Mouse (Mus musculus): ENCODE measurements at regions not wholly inside any gene's neighbourhood (a gene's known extent, or its start where the extent isn't known, plus 50 kb on each side); places are given as distances from the start of the nearest gene placed in this dataset.
"Not testable (repeated sequence)": the region's sequence is repeated elsewhere in the genome, so short reads cannot be mapped to it uniquely, and the experiment has no call there.

DNA sequence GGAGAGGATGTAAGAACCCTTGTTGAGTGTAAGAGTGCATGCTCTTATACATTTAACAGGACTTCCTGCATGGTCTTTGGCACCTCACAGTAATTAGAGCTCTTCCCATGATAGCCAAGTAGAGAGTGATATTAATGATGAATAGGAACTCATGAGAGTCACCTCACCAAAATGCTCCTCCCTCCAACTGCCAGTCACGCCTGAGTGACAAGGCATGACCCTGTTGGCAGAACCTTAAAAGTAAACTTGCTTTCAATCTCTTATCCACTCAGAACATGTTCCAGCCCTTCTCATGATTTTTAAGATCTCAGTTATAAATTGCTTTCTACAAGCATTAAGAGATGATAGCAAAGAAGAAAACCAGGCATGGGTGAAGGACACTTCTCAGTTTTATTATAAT, 291.8 kb downstream of the Tox3 start:
- DNase-seq (ENCODE audit: low read depth, low spot score), result no peak

DNA sequence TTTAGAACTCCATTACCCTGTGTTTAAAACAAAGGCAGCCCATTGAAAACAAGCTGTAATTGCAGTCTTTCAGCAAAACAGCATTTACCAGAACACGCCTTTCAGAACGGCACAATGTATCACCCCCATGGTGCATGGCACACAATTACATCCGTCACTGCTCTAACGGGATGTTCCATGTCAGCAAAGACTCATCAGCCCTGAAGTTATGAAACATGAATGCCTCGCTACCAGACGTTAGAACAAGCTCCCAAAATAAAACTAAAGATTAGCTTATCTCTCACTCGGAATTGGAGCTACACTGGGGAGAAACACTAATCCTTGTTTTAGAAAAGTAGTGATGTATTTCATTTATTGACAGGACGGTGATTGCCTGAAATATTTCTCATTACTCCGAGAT, 301.4 kb downstream of the Tox3 start:
- no peak for DNase-seq (ENCODE audit: low read depth, low spot score)

DNA sequence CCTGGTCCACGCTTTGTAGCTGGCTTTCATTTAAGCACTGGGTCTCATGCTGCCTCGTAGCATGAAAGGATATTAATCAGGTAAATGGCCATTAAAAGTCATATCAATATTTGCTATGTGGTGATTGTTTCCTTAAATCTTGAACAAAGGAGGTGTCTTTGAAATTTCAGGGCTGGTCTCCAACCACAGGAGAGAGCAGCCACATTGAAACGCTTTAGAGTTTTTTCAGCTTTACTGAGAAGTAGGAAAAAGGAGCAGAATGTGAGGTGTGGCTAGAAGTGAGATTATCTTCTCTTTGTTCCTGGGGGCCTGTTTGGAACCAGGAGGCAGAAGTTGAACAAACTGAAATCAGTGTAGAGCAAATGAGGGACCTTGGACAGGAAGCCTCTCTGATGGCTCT, 311.7 kb downstream of the Tox3 start:
- DNase-seq (ENCODE audit: low read depth, low spot score), result no peak

DNA sequence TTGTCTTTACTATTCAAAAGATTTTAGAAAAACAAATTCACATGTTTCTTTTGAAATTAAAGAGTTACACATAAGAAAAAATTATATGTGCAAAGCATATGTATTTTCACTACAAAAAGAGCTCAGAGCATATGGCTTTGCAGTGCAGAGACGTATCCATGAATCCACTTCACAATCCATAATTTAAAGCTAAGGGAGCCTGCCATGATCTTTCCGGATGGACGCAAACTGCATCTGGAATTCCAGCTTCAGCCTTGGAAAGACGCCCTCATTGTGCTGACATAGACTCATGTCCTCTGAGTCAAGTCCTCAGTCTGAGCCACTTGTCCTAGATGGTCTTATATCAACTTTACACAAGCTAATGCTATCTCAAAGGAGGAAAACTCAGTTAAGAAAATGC, 315.6 kb downstream of the Tox3 start:
- no peak for DNase-seq (ENCODE audit: low read depth, low spot score)

DNA sequence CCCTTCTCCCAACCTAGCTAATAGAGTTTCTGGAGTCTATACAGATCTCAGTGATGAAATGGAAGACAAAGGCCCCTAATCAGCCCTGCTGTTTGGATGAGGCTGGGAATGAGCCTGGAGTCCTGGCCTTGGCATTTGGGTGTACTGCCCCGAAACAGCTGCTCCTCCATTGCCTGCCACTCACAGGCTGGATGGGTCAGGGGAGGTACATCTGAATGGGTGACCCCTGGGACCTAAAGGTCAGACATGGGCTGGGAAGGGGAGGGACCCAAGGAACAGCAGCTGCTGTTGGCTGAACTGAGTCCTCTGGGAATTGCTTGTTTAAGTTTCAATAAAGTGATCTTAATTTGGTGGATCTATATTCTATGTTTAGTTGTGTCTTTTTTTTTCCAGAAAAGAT, 316.9 kb downstream of the Tox3 start:
- DNase-seq (ENCODE audit: low read depth, low spot score), result no peak

DNA sequence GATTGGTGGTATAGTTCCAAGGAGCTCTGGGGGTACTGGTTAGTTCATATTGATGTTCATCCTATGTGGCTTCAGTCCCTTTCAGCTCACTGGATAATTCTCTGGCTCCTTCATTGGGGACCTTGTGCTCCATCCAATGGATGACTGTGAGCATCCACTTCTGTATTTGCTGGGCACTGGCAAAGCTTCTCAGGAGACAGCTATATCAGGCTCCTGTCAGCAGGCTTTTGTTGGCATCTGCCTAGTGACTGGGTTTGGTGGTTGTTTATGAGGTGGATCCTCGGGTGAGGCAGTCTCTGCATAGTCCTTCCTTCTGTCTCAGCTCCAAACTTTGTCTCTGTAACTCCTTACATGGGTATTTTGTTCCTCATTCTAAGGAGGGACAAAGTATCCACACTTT, 330.2 kb downstream of the Tox3 start:
- not testable (repeated sequence) for DNase-seq (ENCODE audit: low read depth, low spot score)

DNA sequence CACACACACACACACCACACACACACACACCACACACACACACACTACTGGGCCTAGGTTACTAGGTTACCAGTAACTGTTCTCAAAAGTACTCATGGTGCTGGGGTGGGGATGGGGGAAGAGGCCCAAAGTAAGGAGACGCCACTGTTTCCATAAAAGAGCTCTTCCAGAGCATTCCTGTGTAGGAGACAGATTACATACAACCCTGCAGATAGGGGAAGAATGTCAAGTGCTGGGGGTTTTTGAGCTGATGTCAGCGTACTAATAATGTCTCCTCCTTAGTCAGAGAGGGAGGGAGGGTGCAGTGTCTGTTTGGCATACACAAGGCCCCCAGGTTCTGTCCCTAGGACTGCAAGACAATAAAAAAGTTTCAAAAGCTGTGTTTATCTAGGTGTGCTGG, 334.4 kb downstream of the Tox3 start:
- DNase-seq (ENCODE audit: low read depth, low spot score), result no peak

DNA sequence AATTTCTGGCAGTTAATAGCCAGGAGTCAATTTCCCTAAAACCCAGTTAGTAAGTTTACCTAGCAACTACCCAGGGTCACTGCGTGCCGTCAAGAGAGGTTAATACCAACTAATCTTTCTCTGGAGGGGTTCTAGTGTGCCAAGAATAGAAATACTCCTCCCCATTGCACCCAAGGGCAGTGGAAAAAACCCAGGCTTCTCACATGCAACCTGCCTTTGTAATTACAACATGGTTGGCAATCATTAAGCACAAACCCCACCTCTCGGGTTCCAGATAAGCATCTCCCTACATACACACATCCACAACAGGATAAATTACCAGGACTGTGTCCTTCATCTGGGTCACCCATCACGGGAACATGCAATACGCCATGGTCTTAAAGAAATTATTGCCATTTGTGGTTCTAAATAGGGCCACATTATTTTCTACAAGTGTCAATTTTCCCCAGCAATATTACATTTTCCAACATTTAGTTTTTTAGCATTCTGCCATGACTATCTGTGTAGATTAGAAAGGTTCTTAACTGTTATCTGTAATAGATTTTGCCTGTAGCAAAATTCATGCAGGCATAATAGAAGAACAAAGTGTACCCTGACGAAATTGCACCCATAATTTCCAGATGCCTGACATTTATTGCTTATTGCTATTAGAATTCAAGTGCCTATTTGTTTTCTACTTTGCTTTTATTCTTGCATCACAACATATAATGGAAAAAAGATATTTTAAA, 336.3 kb downstream of the Tox3 start:
- DNase-seq (ENCODE audit: low read depth, low spot score), result no peak

DNA sequence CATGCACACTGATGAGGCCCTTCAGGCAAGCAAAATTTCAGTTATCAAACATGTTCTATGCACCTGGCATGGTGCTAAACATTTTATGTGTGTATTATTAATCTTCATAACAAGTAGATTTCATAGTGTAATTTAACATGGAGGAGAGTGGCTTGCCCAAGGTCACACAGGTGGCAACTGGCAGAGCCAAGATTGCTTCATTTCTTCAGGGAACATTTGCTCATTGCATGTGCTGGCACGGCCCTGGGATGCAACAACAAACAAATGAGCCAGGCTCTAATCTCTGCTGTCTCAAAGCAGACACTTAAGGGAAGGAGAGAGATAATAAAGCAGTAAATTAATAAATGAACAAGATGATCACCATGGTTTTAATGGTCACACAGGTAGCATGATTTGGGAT, 338.7 kb downstream of the Tox3 start:
- no peak for DNase-seq (ENCODE audit: low read depth, low spot score)

DNA sequence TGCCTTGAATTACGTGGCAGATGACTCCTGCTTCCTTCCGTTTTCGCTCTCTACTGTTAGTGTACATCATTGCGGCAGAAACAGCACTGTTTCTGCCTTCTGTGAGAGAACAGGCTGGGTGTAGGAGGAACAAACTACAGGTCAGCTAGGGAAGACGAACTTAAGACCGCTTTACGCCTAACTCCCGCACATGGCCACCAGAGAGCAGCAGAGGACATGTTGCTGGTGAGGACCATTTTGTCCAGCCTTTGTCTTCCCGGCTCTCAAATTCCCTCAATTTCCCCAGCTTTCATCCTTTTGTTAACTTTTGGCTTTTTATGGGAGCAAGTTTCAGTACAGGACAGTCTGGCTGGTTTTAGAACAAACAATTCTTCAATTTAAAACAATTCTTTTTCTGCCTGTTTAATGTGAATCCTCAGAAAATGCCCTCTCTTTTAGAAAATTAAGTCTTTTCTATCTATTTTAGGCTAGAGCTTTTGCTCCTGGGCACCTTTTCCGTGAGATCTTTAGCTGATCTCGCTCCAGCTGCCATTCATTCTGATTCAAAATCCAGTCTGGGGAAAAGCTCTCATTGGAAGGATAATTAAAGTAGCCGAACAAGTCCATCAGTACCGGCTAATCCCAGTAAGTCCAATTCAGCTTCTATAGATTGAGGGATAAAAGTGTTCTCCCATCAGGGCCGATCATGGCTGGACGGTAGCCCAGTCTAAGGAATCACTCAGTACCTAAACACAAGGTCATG, 347.1 kb downstream of the Tox3 start:
- peak; percentile 27 for DNase-seq (ENCODE audit: low read depth, low spot score)

DNA sequence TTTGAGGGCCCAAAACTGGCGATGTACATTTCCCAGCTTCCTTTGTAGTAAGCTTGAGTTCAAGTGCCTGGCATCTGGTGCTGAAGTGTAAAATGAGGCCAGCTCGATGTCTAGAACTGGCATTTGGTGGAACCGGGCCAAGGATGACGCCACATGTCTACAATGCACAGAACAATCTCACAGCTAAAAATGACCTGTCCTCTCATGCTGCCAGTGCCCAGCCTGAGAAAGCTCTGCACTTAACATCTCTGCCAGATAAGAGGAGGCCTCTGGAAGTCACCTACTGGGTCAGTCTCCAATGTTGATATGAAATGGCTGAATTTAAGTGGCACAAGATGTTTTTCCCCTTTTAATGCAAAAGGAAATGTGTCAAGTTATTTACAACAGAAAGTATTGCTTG, 354.4 kb downstream of the Tox3 start:
- no peak for DNase-seq (ENCODE audit: low read depth, low spot score)

DNA sequence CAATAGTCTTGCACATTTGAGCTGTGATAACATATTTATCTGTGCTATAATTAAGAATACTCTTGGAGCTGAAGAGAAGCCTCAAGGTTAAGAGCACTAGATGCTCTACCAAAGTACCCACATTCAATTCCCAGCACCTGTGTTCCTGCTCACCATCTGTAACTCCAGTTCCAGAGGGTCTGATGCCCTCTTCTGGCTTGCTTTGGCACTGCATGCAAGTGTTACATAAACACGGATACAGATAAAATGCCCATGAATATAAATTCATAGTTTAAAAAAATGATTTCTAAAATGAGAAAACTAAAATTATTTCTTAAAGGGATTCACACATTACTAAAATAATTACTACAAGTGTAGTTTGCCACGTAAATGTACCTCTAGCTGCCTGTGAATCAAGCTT, 364.3 kb downstream of the Tox3 start:
- DNase-seq (ENCODE audit: low read depth, low spot score), result no peak

DNA sequence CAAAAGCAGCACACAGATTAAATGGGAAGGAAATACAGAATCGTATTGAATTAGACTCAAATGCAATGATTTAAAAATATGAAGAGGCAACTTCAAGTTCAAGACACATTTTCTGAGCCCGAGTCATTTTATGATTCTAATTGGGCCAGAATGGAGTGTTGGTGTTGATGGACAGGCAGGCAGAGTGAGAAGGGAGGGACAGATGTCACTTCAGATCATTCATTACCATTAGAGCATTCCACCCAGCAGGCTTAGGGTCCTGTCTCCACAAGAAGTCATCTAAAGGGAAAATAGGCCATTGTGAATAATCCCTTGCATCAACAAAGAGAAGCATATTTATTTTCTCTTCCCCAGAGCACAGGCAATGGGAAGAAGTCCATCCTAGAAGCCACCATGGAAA, 365.6 kb downstream of the Tox3 start:
- DNase-seq (ENCODE audit: low read depth, low spot score), result no peak

DNA sequence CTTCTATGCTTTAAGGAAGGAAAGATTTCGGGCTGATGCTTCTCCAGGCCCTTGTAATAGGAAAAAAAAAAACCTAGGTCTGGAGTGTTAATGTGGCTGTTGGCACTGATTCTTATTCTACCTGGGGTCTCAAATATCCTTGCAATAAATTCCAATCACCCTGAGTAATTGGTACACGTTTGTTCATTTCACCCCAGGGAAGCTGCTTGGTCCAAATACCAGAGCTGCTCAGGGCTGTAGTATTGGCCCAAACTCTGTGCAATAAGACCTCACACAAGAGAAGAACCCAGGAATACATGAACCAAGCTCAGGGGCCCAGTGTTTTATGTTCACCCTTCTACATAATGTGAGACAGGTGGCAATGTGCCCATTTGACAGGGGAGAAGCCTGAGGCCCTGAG, 366.8 kb downstream of the Tox3 start:
- DNase-seq (ENCODE audit: low read depth, low spot score), result no peak

DNA sequence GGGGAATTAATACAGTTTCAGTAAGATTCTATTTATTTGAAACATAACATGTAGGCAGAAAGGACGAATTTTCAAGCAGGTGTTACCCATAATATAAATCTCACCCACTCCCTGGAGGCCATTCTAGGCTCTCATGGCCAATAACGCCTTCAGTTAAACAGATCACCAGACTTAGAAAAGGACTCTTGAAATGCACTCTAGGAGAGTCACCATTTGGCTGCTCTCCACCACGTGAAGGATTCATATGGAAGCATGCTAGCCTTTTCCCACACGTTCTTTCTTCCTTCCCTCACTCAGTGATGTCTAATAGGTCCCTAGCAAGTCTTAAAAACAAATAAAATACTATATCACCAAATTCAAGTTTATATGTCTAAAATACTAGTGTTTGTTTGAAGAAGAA, 367.7 kb downstream of the Tox3 start:
- no peak for DNase-seq (ENCODE audit: low read depth, low spot score)

DNA sequence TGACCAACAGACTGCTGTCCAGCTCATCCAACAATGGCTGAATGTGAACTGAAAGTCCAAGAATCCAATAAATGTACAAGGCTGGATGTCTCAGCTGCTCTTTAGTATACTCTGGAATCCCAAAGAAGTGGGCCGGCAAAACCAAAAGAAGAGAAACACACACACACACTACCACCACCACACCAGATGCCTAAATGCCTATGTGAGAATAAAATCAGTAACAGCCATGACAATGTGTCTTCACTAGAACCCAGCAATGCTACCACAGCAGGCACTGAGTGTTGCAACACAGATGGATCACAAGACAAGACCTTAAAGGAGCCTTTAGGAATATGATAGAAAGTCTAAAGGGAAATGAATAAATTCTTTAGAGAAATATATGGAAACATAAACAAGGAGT, 385.3 kb downstream of the Tox3 start:
- DNase-seq (ENCODE audit: low read depth, low spot score), result no peak

DNA sequence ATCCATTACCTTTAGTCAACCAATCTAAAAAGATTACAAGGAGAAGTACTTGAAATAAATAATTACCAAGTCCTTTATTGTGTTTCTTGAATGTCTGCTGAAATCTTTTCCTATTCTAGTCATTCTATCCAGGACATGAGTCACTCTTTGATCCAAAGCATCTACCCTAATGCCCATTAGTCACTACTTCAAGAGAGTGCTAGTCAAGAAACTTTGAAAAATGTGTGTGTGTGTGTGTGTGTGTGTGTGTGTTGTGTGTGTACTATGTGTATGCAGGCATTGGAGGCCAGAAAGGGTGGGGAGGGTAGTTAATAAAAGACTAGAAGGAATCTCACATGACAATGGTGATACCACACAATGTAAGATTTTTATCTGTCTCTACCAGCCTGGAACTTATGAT, 390.7 kb downstream of the Tox3 start:
- DNase-seq (ENCODE audit: low read depth, low spot score), result no peak

DNA sequence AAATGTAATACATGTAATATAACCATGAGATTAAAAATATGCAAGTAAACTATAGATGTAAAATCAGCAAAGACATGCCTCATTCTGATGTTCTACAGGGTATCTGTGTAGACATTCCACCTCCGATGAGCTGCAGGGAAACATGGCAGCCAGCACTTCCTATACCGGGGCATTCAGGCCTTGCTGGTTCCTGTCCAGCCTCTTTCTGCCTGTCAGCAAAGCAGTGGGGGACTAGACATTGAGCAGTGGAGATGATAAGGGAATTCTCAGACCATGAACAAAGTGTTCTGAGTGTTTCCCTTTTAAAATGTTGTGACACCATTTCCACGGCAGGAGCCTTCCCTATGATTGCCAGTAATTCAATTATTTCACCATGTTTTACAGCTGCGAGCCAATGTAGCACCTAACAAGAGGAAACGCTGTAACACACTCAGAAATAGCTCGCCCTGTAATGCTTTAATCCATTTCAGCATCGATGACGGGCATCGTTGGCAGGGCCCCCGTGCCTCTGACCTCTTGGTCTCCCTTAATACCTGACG, 391.6 kb downstream of the Tox3 start:
- no peak for DNase-seq (ENCODE audit: low read depth, low spot score)

DNA sequence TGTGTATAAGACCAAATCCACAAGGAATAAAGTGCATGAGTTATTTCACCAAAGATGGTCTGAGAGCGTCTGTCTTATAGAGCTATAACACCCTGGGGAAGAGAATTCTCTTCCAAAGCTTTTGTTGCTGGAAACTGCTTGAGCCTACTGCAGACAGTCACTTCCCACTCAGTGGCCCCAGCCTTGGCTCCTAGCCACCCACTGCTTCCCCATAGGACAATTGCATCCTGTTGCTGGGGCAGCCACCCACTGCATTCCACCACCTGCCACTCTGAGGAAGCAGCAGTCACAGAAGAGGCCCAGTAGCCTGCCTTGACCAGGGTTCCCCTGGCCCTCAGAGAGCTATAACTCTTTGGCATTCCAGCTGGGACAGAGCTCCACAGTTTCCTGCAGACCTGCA, 409.3 kb downstream of the Tox3 start:
- no peak for DNase-seq (ENCODE audit: low read depth, low spot score)

DNA sequence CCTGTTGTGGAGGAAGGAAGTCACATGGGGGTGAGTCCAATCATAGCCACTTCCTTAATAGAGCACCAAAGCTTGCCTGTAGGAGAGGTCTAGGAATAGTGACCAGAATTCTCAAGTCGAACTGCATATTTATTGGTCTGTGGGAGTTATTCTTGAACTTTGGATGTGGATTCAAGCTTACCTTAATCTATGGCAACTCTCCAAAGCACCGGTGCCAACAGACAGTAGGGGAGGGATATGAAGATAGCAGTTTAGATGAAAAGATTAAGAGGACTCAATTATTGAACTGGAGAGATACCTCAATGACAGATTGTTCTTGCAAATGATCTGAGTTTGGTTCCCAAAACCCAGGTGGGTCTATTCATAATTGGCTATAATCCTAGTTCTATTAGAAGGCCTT, 413.6 kb downstream of the Tox3 start:
- DNase-seq (ENCODE audit: low read depth, low spot score), result no peak

DNA sequence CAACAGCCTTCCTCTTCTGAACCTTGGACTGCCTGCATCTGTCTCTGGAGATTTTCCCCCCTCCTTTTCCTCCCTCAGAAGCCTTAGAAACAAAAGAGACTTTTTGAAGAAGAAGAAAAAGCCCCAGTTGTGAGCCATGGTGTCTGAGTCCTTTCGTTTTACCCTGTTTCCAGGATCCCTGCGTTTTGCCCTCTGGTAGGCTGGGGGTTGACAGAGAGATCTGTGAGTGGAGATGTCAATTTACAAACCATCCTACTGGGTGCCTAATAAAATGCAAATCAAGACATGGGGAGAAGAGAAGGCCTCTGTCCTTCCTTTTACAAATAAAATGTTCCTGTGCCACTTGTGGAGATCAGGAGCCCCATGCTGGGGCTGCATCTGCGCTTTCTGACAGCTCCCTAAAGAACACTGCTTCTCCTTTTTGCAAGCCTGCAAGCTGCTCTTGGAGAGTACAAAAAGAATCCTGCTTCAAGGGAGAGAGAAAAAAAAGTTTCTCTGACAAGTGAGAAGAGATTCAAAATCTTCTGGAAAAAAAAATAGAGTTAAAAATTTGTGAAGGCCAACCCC, 421.4 kb downstream of the Tox3 start:
- DNase-seq (ENCODE audit: low read depth, low spot score), result no peak

DNA sequence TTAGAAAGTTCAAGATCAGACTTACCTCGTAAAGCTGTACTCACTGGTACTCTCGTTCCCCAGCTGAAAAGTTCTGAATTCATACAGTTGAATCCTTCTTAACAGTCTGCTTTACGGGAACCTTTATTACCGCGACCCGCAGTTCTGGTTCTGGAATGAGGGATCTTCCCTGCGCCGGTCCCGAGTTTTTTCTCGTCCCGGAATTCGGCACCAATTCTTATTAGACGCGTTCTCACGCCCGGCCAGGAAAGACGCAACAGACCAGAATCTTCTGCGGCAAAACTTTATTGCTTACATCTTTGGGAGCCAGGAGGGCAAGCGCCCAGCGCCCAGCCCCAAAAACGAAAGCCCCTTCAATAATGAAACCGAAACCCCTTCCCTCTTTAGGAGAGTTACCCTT, 423.4 kb downstream of the Tox3 start:
- not testable (repeated sequence) for DNase-seq (ENCODE audit: low read depth, low spot score)

DNA sequence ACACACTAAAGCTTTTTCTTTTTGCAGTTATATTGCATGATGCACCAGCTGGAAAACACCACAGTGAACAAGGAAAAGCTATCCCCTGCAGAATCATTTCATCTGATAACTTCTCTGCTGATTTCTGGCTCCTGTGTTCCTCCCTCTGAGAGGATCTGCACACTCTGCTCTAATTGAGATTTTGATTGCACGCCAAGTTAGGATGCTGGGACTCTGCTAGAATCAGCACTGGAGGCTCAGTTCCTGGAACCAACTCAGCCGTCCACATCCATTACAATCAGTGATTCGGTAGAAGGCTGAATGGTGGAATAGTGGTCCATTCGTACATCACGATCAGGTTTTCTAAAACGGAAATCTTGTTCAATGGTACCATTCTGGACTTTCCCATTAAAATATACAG, 434.1 kb downstream of the Tox3 start:
- DNase-seq (ENCODE audit: low read depth, low spot score), result no peak
